Mouse (Mus musculus): ENCODE data around the gene Lin37. TPM values are rescaled to one million over a fixed set of nuclear protein-coding genes. Genes with fewer than 3 reads are reported as not detected.

The Lin37 gene
- polyA plus RNA-seq, 1 experiment = not detected

- no peaks in the 10 kb centered on the region; the same call in 1 of the 2 replicates for H3K4me1 ChIP-seq (ENCODE audit: control insufficient read depth, insufficient read depth, low read length)
- 84% methylated on average over 5 of the region's 5 CpGs for WGBS
- TF ChIP-seq POLR2A (IDR thresholded peaks at IDR 0.05; ENCODE audit: insufficient read depth, low read depth, low read length) (no peak), CTCF (IDR thresholded peaks at IDR 0.05; ENCODE audit: insufficient read depth, low read depth, low read length) (no peak)
- H3K4me3 ChIP-seq (ENCODE audit: insufficient read depth, low read depth, low read length) = no peak overlapping the region
- H3K27ac ChIP-seq (ENCODE audit: insufficient read depth, low read depth, low read length) = no peak overlapping the region
Observed at GRCm38 (mm10) chr7:30572389-30572788, 12.8 kb upstream of the Lin37 start.

GRCm38 (mm10) chr7:30567555-30567954 lies 7.9 kb upstream of the Lin37 start:
- Histone ChIP-seq H3K4me1 (ENCODE audit: control insufficient read depth, insufficient read depth, low read length) (peaks cover 7% of the 10 kb centered on the region), H3K27ac (ENCODE audit: insufficient read depth, low read depth, low read length) (no peak overlapping the region), H3K4me3 (ENCODE audit: insufficient read depth, low read depth, low read length) (no peak overlapping the region)
- 90% methylated on average over 11 of the region's 11 CpGs for WGBS
- TF ChIP-seq CTCF (IDR thresholded peaks at IDR 0.05; ENCODE audit: insufficient read depth, low read depth, low read length) = no peak
- no peak for TF ChIP-seq POLR2A (IDR thresholded peaks at IDR 0.05; ENCODE audit: insufficient read depth, low read depth, low read length)

- WGBS = 83% methylated on average over 9 of the region's 9 CpGs
- Histone ChIP-seq H3K27ac (ENCODE audit: insufficient read depth, low read depth, low read length) (no peak overlapping the region), H3K4me1 (ENCODE audit: control insufficient read depth, insufficient read depth, low read length) (peaks cover 10% of the 10 kb centered on the region), H3K4me3 (ENCODE audit: insufficient read depth, low read depth, low read length) (no peak overlapping the region)
- TF ChIP-seq POLR2A (IDR thresholded peaks at IDR 0.05; ENCODE audit: insufficient read depth, low read depth, low read length) = no peak
- TF ChIP-seq CTCF (IDR thresholded peaks at IDR 0.05; ENCODE audit: insufficient read depth, low read depth, low read length) = no peak
Observed at GRCm38 (mm10) chr7:30566033-30566432, 6.4 kb upstream of the Lin37 start.

- 92% methylated on average over 12 of the region's 12 CpGs for WGBS
- Histone ChIP-seq H3K27ac (ENCODE audit: insufficient read depth, low read depth, low read length) (no peak within 1 kb of the TSS), H3K4me3 (ENCODE audit: insufficient read depth, low read depth, low read length) (no peak within 1 kb of the TSS), H3K4me1 (ENCODE audit: control insufficient read depth, insufficient read depth, low read length) (peaks cover 10% of the 10 kb centered on the region)
- TF ChIP-seq POLR2A (IDR thresholded peaks at IDR 0.05; ENCODE audit: insufficient read depth, low read depth, low read length) (no peak), CTCF (IDR thresholded peaks at IDR 0.05; ENCODE audit: insufficient read depth, low read depth, low read length) (no peak)
Observed at GRCm38 (mm10) chr7:30564970-30565571, 5.4 kb upstream of the Lin37 start, which contains the start of gene Igflr1. TSS of gene Igflr1 (plus strand) at chr7:30565427.

- TF ChIP-seq CTCF (IDR thresholded peaks at IDR 0.05; ENCODE audit: insufficient read depth, low read depth, low read length) = no peak
- 18% methylated on average over 6 of the region's 6 CpGs for WGBS
- peak overlapping the region; percentile 69 for H3K4me3 ChIP-seq (ENCODE audit: insufficient read depth, low read depth, low read length)
- H3K4me1 ChIP-seq (ENCODE audit: control insufficient read depth, insufficient read depth, low read length) = peaks cover 12% of the 10 kb centered on the region
- H3K27ac ChIP-seq (ENCODE audit: insufficient read depth, low read depth, low read length) = 0 out of 2 replicates have a peak overlapping the region, but pooled peaks have one; percentile 4
Observed at GRCm38 (mm10) chr7:30563906-30564280, 4.3 kb upstream of the Lin37 start.

- no peak for TF ChIP-seq CTCF (IDR thresholded peaks at IDR 0.05; ENCODE audit: insufficient read depth, low read depth, low read length)
- TF ChIP-seq POLR2A (IDR thresholded peaks at IDR 0.05; ENCODE audit: insufficient read depth, low read depth, low read length) = no peak; the same call in 1 of the 2 replicates
- peaks cover 15% of the 10 kb centered on the region for H3K4me1 ChIP-seq (ENCODE audit: control insufficient read depth, insufficient read depth, low read length)
Observed at GRCm38 (mm10) chr7:30563117-30563905, 3.7 kb upstream of the Lin37 start, which contains the start of the genes U2af1l4, Gm49396 and Psenen. TSS of gene U2af1l4 (plus strand) at chr7:30563301. TSS of gene Gm49396 (plus strand) at chr7:30563344. TSS of gene Psenen (minus strand) at chr7:30563627.

GRCm38 (mm10) chr7:30562526-30563116 lies 3.0 kb upstream of the Lin37 start:
- Histone ChIP-seq H3K4me1 (ENCODE audit: control insufficient read depth, insufficient read depth, low read length) (peaks cover 21% of the 10 kb centered on the region), H3K27ac (ENCODE audit: insufficient read depth, low read depth, low read length) (peak overlapping the region; percentile 84), H3K4me3 (ENCODE audit: insufficient read depth, low read depth, low read length) (peak overlapping the region; percentile 65)
- under 1% methylated on average over 27 of the region's 27 CpGs for WGBS
- TF ChIP-seq POLR2A (IDR thresholded peaks at IDR 0.05; ENCODE audit: insufficient read depth, low read depth, low read length) = no peak

More at GRCm38 (mm10) chr7:30563117-30563905, 3.7 kb upstream of the Lin37 start, which contains the start of the genes U2af1l4, Gm49396 and Psenen:
- Histone ChIP-seq H3K4me3 (ENCODE audit: insufficient read depth, low read depth, low read length) (peak within 1 kb of the TSS; percentile 69), H3K27ac (ENCODE audit: insufficient read depth, low read depth, low read length) (peak within 1 kb of the TSS; percentile 84)
- WGBS = under 1% methylated on average over 45 of the region's 45 CpGs

GRCm38 (mm10) chr7:30560296-30560695 lies 658 bp upstream of the Lin37 start:
- H3K4me3 ChIP-seq (ENCODE audit: insufficient read depth, low read depth, low read length) = no peak overlapping the region
- TF ChIP-seq CTCF (IDR thresholded peaks at IDR 0.05; ENCODE audit: insufficient read depth, low read depth, low read length) (no peak), POLR2A (IDR thresholded peaks at IDR 0.05; ENCODE audit: insufficient read depth, low read depth, low read length) (no peak)
- 65% methylated on average over 2 of the region's 2 CpGs for WGBS
- H3K27ac ChIP-seq (ENCODE audit: insufficient read depth, low read depth, low read length) = no peak overlapping the region
- peaks cover 21% of the 10 kb centered on the region for H3K4me1 ChIP-seq (ENCODE audit: control insufficient read depth, insufficient read depth, low read length)

All from olfactory bulb, adult 2 months (tissue).